Mouse (Mus musculus) liver, postnatal 0 days (tissue): ENCODE measurements around the gene Rab6b. TPM values are rescaled to one million over a fixed set of nuclear protein-coding genes. Genes with fewer than 3 reads are reported as not detected.
A peak's percentile ranks its signal among the peaks of the same experiment; 100 is the strongest.

ENCODE experiments used
- ATAC-seq: fragments of 200-750 bp; cut with Nextera tagmentation; 2 replicates; pipeline ENCODE4 v1.8.0; 2017; ENCODE audit warnings: mild to moderate bottlenecking, moderate library complexity
- DNase-seq: peaks from one replicate; pipeline ENCODE4 v3.0.0-alpha.2; 2016
- H3K27ac ChIP-seq: fragments of 300-500 bp; sonication (generic); 2 replicates; pipeline ENCODE4 v1.5.1; 2014; ENCODE audit warnings: antibody characterized with exemption, moderate library complexity, mild to moderate bottlenecking, low read depth
- H3K27me3 ChIP-seq: fragments of 300-500 bp; sonication (generic); 2 replicates; pipeline ENCODE4 v1.6.1; 2014; ENCODE audit warnings: low read length, control low read depth, mixed read lengths; ENCODE audit not compliant: insufficient read depth
- H3K36me3 ChIP-seq: fragments of 300-500 bp; sonication (generic); replicated peaks from 2 replicates; pipeline ENCODE4 v1.6.1; 2014; ENCODE audit warnings: mild to moderate bottlenecking, control low read depth, low read length, moderate library complexity, mixed read lengths; ENCODE audit not compliant: insufficient read depth
- H3K4me1 ChIP-seq: fragments of 300-500 bp; sonication (generic); 2 replicates; pipeline ENCODE4 v1.6.1; 2014; ENCODE audit warnings: antibody characterized with exemption, mild to moderate bottlenecking, control low read depth; ENCODE audit not compliant: insufficient read depth
- H3K4me2 ChIP-seq: fragments of 300-500 bp; sonication (generic); 2 replicates; pipeline ENCODE4 v1.6.1; 2014; ENCODE audit warnings: low read depth, mild to moderate bottlenecking, low read length, moderate library complexity, mixed read lengths
- H3K4me3 ChIP-seq: fragments of 300-500 bp; sonication (generic); 2 replicates; pipeline ENCODE4 v1.5.1; 2014; ENCODE audit warnings: low read depth, low read length
- H3K9ac ChIP-seq: fragments of 300-500 bp; sonication (generic); replicated peaks from 2 replicates; pipeline ENCODE4 v1.6.1; 2014; ENCODE audit warnings: mild to moderate bottlenecking, moderate library complexity
- H3K9me3 ChIP-seq: fragments of 300-500 bp; sonication (generic); 2 replicates; pipeline ENCODE4 v1.6.1; 2016; ENCODE audit warnings: mild to moderate bottlenecking, control low read depth, low read length, mixed read lengths
- CTCF ChIP-seq: sonication (generic); IDR thresholded peaks from 2 replicates; pipeline ENCODE4 v1.5.1; 2016; ENCODE audit warnings: antibody characterized with exemption, low read depth
- EP300 ChIP-seq: IDR thresholded peaks from 2 replicates; pipeline ENCODE4 v1.6.1; 2016; ENCODE audit warnings: antibody characterized with exemption, low read depth, mild to moderate bottlenecking
- WGBS: fragments of 180-500 bp; shearing (Covaris S2); extraction: QIAGEN DNeasy Blood & Tissue Kit; methylation state at CpG from one replicate; pipeline ENCODE4 v1.1.7; 2014; ENCODE audit not compliant: insufficient replicate concordance; 5-methylcytosine and 5-hydroxymethylcytosine counted together
- polyA plus RNA-seq: library from polyadenylated mRNA; unstranded; fragments of >200 nt; fragmentation: Nextera tagmentation; extraction: Ambion mirVana; gene quantifications from 2 replicates; pipeline ENCODE4 v1.2.1, GENCODE M21; 2015

The Rab6b gene
- polyA plus RNA-seq, 1 experiment from 2014 or later, result 0.26 TPM

GRCm38 (mm10) chr9:103112471-103113271 is 1.1 kb downstream of the Rab6b start:
- DNase-seq (peak; percentile 45), ATAC-seq (peak; percentile 26; the same call in 1 of the 2 replicates)
- Histone ChIP-seq H3K27me3 (peaks cover 43% of the 10 kb centered on the region), H3K27ac (no peak overlapping the region), H3K9me3 (no peaks in the 10 kb centered on the region), H3K4me1 (peaks cover 16% of the 10 kb centered on the region), H3K4me2 (peak overlapping the region; percentile 82), H3K4me3 (peak overlapping the region; percentile 51), H3K9ac (no peak overlapping the region), H3K36me3 (no peaks in the 10 kb centered on the region)
- no peak for TF ChIP-seq CTCF
- TF ChIP-seq EP300, result no peak
- 3% methylated on average over 35 of the region's 35 CpGs for WGBS

GRCm38 (mm10) chr9:103113351-103113750 is 1.8 kb downstream of the Rab6b start:
- WGBS, result 52% methylated on average over 9 of the region's 11 CpGs
- Histone ChIP-seq H3K9me3 (no peaks in the 10 kb centered on the region), H3K36me3 (no peaks in the 10 kb centered on the region), H3K4me2 (no peak overlapping the region), H3K4me3 (no peak overlapping the region), H3K27me3 (peaks cover 43% of the 10 kb centered on the region), H3K4me1 (peaks cover 16% of the 10 kb centered on the region), H3K9ac (no peak overlapping the region), H3K27ac (no peak overlapping the region)
- TF ChIP-seq CTCF (no peak), EP300 (no peak)
- DNase-seq (no peak), ATAC-seq (no peak)

- no peak for ATAC-seq
Measured at GRCm38 (mm10) chr9:103114326-103114725, 2.7 kb downstream of the Rab6b start.

DNA sequence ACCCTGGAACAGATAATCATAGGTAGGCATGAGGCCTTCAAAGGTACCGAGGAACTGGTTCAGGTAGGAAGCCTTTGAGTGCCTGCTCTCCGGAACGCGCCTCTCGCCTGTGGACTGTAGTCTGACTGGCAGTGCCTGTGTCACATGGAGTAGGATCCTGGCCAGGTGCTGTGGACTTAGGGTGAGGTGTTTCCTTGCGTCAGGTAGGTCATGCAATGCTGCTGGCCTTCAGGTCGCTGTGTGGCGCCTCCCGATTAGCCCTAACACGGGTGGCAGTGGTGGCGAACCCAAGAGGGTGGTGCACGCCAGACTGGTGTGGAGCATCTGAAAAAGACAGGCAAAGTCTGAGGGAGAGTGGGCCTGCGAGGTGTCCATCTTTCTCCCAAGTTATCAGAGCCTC is 3.3 kb downstream of the Rab6b start:
- H3K9me3 ChIP-seq, result no peaks in the 10 kb centered on the region
- H3K9ac ChIP-seq, result no peak overlapping the region
- H3K4me2 ChIP-seq, result no peak overlapping the region
- ATAC-seq, result no peak
- no peaks in the 10 kb centered on the region for H3K36me3 ChIP-seq
- WGBS, result 80% methylated on average over 13 of the region's 13 CpGs
- H3K27me3 ChIP-seq, result peaks cover 42% of the 10 kb centered on the region
- no peak for TF ChIP-seq CTCF
- TF ChIP-seq EP300, result no peak
- no peak overlapping the region for H3K27ac ChIP-seq
- no peak for DNase-seq
- H3K4me1 ChIP-seq, result peaks cover 11% of the 10 kb centered on the region
- H3K4me3 ChIP-seq, result no peak overlapping the region

More at GRCm38 (mm10) chr9:103114326-103114725, 2.7 kb downstream of the Rab6b start:
- TF ChIP-seq EP300, result no peak
- no peak for TF ChIP-seq CTCF
- no peak for DNase-seq
- no peak overlapping the region for H3K9ac ChIP-seq
- H3K27ac ChIP-seq, result no peak overlapping the region
- no peak overlapping the region for H3K4me2 ChIP-seq
- H3K36me3 ChIP-seq, result no peaks in the 10 kb centered on the region
- H3K27me3 ChIP-seq, result peaks cover 43% of the 10 kb centered on the region
- peaks cover 14% of the 10 kb centered on the region for H3K4me1 ChIP-seq
- no peaks in the 10 kb centered on the region for H3K9me3 ChIP-seq
- WGBS, result 84% methylated on average over 8 of the region's 8 CpGs
- no peak overlapping the region for H3K4me3 ChIP-seq

GRCm38 (mm10) chr9:103116941-103117340 is 5.4 kb downstream of the Rab6b start:
- DNase-seq, result no peak
- no peak for ATAC-seq
- no peak overlapping the region for H3K9ac ChIP-seq
- no peak overlapping the region for H3K27ac ChIP-seq
- H3K4me2 ChIP-seq, result no peak overlapping the region
- no peak overlapping the region for H3K4me3 ChIP-seq
- TF ChIP-seq EP300 (no peak), CTCF (no peak)
- 0 out of 2 replicates have a peak, but pooled peaks cover 5% of the 10 kb centered on the region for H3K4me1 ChIP-seq
- no peaks in the 10 kb centered on the region for H3K36me3 ChIP-seq
- H3K27me3 ChIP-seq, result peaks cover 22% of the 10 kb centered on the region
- no peaks in the 10 kb centered on the region for H3K9me3 ChIP-seq
- 55% methylated on average over 4 of the region's 4 CpGs for WGBS

DNA sequence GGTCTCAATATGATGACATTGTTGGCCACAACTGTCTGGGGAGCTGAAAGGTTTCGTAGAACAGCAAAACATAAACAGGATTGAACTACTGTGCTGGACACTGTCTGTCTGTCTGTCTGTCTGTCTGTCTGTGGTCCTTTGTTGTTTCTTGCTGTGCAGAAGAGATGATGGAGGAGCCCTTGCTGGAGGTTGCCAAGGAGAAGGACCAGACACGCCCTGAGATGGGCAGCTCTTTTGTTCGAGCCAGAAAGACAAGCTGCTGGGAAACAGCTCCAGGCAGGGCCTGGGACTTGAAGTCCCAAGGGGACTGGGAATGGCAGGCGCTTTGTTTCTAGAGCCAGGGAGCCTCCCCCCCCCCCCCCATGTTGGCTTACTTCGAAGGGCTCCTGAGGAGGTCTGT is 5.9 kb downstream of the Rab6b start:
- no peak for DNase-seq
- no peak overlapping the region for H3K4me3 ChIP-seq
- TF ChIP-seq EP300 (no peak), CTCF (no peak)

More for the DNA sequence above, 5.9 kb downstream of the Rab6b start:
- Histone ChIP-seq H3K9ac (no peak overlapping the region), H3K4me1 (0 out of 2 replicates have a peak, but pooled peaks cover under 1% of the 10 kb centered on the region), H3K9me3 (no peaks in the 10 kb centered on the region), H3K27ac (no peak overlapping the region), H3K4me2 (no peak overlapping the region), H3K36me3 (no peaks in the 10 kb centered on the region), H3K27me3 (peaks cover 17% of the 10 kb centered on the region)
- WGBS, result 71% methylated on average over 5 of the region's 5 CpGs
- no peak for ATAC-seq
